Mouse (Mus musculus): ENCODE measurements around the gene Sfxn5.

DNA sequence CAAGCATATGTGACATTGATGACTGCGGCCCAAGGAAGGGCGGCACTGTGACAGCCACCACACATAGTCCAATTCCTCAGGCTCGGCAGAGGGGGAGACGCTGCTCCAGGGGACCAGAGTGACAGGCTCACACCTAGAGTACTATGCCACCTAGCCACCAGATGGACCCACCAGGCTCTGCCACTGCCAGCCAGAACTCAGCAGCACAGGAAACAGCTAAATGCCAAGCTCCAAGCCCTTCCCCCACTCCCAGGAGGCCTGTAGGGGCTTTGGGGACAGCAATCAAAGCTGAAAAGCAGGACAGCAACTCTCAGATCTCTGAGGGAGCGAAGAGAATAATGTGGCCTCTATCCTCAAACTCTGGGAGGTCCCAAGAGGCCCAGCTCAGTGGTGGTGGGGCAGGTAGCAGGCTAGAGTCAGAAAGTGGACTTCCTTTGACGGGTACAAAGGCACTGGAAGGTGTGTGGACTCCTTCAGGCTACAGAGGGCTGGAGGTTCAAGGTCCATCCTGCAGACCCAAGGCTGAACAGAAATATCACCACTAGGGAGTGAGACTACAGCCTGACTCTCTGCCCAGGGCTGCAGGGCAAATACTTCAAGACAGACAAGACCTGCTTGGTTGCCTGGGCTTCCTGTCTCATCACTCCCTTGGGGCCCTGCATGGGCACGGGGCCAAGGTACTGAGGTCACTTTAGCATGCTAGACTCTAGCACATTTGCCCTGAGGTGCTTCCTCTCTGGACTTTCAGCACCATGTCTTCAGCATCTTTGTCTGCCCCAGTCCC is 37.6 kb downstream of the Sfxn5 start:
- TF ChIP-seq SRF (IDR thresholded peaks at IDR 0.05; ENCODE audit: control insufficient read depth, insufficient read length, low read depth) (no peak), POLR2A (IDR thresholded peaks at IDR 0.05; ENCODE audit: insufficient read length, low read depth) (no peak), TCF12 (IDR thresholded peaks at IDR 0.05; ENCODE audit: insufficient read depth, poor library complexity, severe bottlenecking) (no peak), MAX (IDR thresholded peaks at IDR 0.05; ENCODE audit: low read depth) (no peak)
